Mouse (Mus musculus) c-Kit-positive CD71-negative TER-119-negative erythroid progenitor cells, embryonic 14.5 days (primary cell): Measurements from ENCODE around the gene Sost.

Source experiments
- DNase-seq: peaks from one replicate; pipeline ENCODE4 v3.0.0-alpha.2; 2013; ENCODE audit warnings: low read depth

The Sost gene

DNA sequence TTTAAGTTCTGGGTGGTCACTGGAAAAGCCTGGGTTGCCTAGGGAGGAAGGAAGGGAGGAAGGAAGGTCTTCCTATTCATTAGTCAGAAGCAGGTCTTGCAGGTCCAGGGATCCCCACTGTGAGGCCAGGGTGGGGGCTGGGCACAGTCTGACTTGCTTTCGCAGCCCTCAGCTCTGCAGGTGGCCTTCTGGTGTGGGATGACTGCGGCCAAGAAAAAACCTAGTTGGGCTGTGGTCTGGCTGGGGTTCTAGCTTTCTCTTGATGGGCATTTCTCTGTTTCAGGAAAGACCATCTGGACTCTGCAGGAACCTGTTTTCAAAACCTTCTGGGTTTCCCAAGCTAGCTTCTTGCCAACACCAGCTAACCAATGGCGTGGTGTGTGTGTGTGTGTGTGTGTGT is 23.8 kb downstream of the Sost start:
- no peak for DNase-seq

DNA sequence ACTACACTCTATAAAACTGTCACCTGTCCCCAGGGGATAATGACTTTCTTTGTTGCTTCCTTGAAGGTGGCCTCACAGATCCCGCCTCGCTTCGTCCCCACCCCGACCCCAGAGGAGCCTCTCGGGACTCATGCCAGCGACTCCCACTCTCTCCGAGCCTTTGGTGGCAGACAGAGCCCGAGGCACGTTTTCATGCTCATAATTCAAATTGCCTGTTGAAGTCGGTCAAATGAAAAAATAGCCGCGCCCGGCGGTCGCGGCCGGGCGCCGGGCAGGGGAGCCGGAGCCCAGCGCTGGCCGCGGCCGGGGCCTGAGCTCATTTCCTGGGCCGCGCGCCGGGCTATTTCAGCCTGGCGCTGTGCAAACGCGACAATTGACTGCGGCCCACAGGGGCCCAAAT is 29.7 kb downstream of the Sost start:
- no peak for DNase-seq

GRCm38 (mm10) chr11:101936421-101936820 is 30.4 kb downstream of the Sost start:
- no peak for DNase-seq

DNA sequence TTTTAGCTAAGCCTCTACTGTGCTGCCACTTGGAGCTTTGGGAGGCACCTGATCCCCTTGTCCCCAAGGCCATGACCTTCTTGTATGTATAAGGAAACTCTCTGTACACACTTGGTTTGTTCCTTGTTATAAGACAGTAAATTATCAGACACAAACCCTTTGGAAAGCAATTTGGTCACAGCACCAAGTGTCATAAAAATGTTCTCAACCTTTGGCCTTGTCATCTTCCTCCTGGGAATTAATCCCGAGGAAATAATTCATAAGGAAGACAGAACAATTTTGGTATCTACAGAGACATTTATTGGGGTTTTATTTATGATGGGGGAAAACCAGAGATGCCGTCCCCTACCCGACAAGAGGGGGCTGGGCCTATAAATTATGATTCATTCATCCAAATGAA is 31.1 kb downstream of the Sost start:
- DNase-seq, result no peak

GRCm38 (mm10) chr11:101931978-101932377 is 34.8 kb downstream of the Sost start:
- no peak for DNase-seq

GRCm38 (mm10) chr11:101928030-101928762 is 38.6 kb downstream of the Sost start:
- no peak for DNase-seq

GRCm38 (mm10) chr11:101926951-101927589 is 39.7 kb downstream of the Sost start:
- DNase-seq, result no peak

DNA sequence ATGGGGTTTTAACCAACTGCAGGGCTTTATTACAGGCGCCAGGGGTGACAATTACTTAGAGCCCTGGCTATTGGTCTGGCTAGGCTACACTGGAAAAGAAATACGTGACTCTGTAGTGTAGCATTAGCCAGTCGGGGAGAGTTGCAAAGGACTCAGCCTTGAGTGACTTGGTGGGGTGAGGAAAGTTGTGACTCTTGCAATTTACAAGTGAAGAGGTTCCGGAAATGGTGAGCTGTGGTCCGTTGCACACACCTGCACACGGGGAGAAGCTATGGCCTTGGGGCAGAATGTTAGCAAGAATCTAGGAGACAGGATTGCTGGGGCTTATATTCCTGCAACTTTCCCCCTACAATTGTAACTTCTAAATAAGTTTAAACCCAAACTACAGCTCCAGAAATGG is 41.2 kb downstream of the Sost start:
- no peak for DNase-seq

DNA sequence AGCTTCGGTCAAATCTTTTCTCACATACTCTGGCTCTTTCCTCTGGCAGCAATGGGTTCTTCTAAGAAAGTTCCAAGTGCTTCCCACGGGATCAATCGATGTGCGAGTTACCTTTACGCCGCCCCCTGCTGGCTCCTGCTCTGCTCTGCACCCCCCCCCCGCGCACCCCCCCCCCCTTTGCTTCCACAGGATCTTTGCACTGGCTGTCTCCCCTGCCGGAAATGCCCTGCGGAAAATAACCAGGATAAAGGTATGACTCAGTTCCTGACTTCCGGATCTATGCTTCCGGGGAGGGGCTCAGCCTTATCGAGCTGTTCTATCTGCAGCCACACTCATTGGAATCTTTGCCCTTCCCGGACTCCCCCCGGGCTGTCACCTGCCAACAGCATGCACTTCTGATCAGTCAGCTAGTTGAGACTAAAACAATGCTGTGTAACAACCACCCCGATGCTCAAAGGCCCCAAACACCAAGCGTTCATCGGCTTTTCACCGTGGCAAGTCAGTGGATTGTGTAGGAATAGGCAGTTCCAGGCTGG is 42.3 kb downstream of the Sost start:
- no peak for DNase-seq

- no peak for DNase-seq
These were observed 42.8 kb downstream of the Sost start for GRCm38 (mm10) chr11:101923988-101924387.

- DNase-seq, result no peak
These were observed 45.4 kb downstream of the Sost start for GRCm38 (mm10) chr11:101921361-101921952.

DNA sequence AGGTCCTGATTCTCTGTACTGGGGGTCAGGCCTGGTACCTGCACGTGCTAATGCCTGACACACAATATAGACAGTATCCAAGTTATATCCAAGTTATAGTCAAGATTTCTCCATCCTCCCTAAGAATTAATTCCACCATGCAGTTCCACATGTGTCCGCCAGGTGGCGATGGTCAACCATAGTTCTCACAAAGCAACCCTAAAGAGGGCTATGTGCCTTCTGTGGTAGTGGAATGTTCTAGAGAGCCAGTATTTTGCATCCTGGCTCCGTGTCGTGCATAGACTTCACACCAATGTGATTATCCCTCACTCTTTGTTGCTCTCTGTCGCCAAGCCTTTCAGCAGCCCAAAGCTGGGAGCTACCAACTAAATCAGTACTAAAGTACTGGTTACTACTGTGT is 47.2 kb downstream of the Sost start:
- peak; percentile 62 for DNase-seq

DNA sequence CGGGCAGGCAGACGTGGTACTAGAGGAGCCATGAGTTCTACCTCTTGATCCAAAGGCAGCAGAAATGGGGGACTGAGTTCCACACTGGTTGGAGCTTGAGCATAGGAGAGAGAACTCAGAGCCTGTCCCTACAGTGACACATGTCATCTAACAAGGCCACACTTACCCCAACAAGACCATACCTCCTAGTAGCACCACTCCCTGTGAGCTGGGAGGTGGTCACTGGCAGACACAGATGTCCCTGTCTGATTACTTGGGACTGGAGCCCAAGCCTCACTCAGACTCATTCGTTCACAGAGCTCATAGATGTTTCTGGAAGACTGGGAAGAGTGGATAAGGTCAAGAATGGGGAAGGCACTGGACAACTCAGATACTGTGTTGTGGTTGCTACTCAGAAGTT is 48.2 kb downstream of the Sost start:
- DNase-seq, result no peak

- no peak for DNase-seq
These were observed 50.0 kb downstream of the Sost start for GRCm38 (mm10) chr11:101916772-101917171.

GRCm38 (mm10) chr11:101913591-101913990 is 53.2 kb downstream of the Sost start:
- DNase-seq, result no peak
